Mouse (Mus musculus): Measurements from ENCODE around the gene Gm49321. TPM values are rescaled to one million over a fixed set of nuclear protein-coding genes. Genes with fewer than 3 reads are reported as not detected.

Gene Gm49321
- polyA plus RNA-seq, 1 experiment, result not detected

DNA sequence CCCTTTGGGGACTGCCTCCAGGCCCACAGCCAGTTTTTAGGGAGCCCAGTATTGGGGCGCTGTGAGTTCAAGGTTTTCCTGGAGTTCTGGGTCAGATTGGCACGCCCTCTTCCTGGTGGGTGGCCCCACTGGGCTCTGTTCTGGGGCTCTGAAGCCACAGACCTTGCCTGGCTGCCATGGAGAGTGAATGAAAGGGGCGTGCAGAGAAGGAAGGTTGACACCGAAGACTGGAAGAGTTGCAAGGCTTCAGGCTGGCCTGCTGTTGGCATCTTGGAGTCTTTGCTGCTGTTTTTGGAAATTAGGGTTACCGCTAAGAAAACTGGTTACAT is 60.6 kb downstream of the Gm49321 start:
- Histone ChIP-seq H3K4me1 (peaks cover 12% of the 10 kb centered on the region), H3K36me3 (replicated peaks; ENCODE audit: low read length) (no peaks in the 10 kb centered on the region), H3K27me3 (replicated peaks) (peaks cover 61% of the 10 kb centered on the region), H3K4me3 (replicated peaks) (peak overlapping the region; percentile 89), H3K9me3 (peaks cover 13% of the 10 kb centered on the region)
- TF ChIP-seq FLI1 (IDR thresholded peaks at IDR 0.05; ENCODE audit: low read length) (no peak), GATA1 (IDR thresholded peaks at IDR 0.05; ENCODE audit: borderline replicate concordance, low read length) (no peak)

DNA sequence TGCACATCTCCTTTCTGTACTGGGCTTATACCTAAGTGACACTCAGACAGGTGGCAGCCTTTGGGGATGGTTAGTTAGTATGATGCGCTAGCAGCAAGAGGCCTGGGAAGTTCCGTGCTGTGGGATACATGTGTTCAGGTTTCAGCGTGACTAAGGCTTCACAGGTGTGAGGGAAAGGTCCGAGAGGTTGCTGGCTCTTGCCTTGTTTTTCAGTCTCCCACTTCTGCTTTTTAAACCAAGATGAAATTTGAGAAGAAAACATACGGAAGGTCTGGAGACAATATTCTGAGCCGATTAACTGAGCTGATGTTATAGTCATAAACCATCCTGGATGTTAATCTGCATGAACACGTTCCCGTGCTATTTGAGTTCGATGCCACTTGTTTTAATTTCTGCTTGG is 65.0 kb downstream of the Gm49321 start:
- Histone ChIP-seq H3K4me3 (replicated peaks) (no peak overlapping the region), H3K9me3 (peaks cover 4% of the 10 kb centered on the region), H3K4me1 (peaks cover 9% of the 10 kb centered on the region), H3K36me3 (replicated peaks; ENCODE audit: low read length) (no peaks in the 10 kb centered on the region), H3K27me3 (replicated peaks) (peaks cover 38% of the 10 kb centered on the region)
- TF ChIP-seq FLI1 (IDR thresholded peaks at IDR 0.05; ENCODE audit: low read length) (no peak), GATA1 (IDR thresholded peaks at IDR 0.05; ENCODE audit: borderline replicate concordance, low read length) (no peak)

- Histone ChIP-seq H3K27me3 (replicated peaks) (peaks cover 21% of the 10 kb centered on the region), H3K4me3 (replicated peaks) (no peak overlapping the region), H3K9me3 (peaks cover 4% of the 10 kb centered on the region), H3K4me1 (peaks cover 17% of the 10 kb centered on the region), H3K36me3 (replicated peaks; ENCODE audit: low read length) (no peaks in the 10 kb centered on the region)
- TF ChIP-seq FLI1 (IDR thresholded peaks at IDR 0.05; ENCODE audit: low read length) (no peak), GATA1 (IDR thresholded peaks at IDR 0.05; ENCODE audit: borderline replicate concordance, low read length) (no peak)
These were observed 72.0 kb downstream of the Gm49321 start for GRCm38 (mm10) chr12:74009448-74009911.

- Histone ChIP-seq H3K36me3 (replicated peaks; ENCODE audit: low read length) (no peaks in the 10 kb centered on the region), H3K27me3 (replicated peaks) (peaks cover 21% of the 10 kb centered on the region), H3K4me1 (peaks cover 21% of the 10 kb centered on the region), H3K4me3 (replicated peaks) (no peak overlapping the region), H3K9me3 (no peaks in the 10 kb centered on the region)
- TF ChIP-seq GATA1 (IDR thresholded peaks at IDR 0.05; ENCODE audit: borderline replicate concordance, low read length) (no peak), FLI1 (IDR thresholded peaks at IDR 0.05; ENCODE audit: low read length) (no peak)
These were observed 76.3 kb downstream of the Gm49321 start for GRCm38 (mm10) chr12:74013739-74014138.

- peaks cover 12% of the 10 kb centered on the region for H3K4me1 ChIP-seq
- no peaks in the 10 kb centered on the region for H3K9me3 ChIP-seq
- H3K4me3 ChIP-seq (replicated peaks), result no peak overlapping the region
These were observed 77.4 kb downstream of the Gm49321 start for GRCm38 (mm10) chr12:74014739-74015270.

DNA sequence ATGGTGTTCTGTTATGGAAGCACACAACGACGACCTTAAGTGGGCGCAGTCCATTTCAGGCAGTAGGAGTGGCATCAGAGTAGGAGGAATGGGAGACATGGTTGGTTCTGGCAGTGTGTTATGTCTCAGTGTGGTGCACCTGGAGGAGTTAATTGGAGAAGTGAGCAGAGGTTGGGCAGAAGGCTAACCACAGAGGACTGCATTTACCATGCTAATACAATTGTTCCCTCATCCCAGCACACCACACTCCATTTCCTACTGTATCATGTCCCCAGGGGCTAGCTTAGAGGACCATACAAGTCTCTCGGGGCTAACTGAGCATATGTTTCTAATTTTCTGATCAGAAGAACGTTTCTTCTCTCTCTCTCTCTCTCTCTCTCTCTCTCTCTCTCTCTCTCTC is 78.0 kb downstream of the Gm49321 start:
- no peak overlapping the region for H3K4me3 ChIP-seq (replicated peaks)
- H3K9me3 ChIP-seq, result no peaks in the 10 kb centered on the region
- no peaks in the 10 kb centered on the region for H3K36me3 ChIP-seq (replicated peaks; ENCODE audit: low read length)
- no peak for TF ChIP-seq GATA1 (IDR thresholded peaks at IDR 0.05; ENCODE audit: borderline replicate concordance, low read length)
- no peak for TF ChIP-seq FLI1 (IDR thresholded peaks at IDR 0.05; ENCODE audit: low read length)
- H3K27me3 ChIP-seq (replicated peaks), result peaks cover 16% of the 10 kb centered on the region
- peaks cover 12% of the 10 kb centered on the region for H3K4me1 ChIP-seq

More at GRCm38 (mm10) chr12:74014739-74015270, 77.4 kb downstream of the Gm49321 start:
- peaks cover 19% of the 10 kb centered on the region for H3K27me3 ChIP-seq (replicated peaks)
- TF ChIP-seq GATA1 (IDR thresholded peaks at IDR 0.05; ENCODE audit: borderline replicate concordance, low read length) (no peak), FLI1 (IDR thresholded peaks at IDR 0.05; ENCODE audit: low read length) (no peak)
- H3K36me3 ChIP-seq (replicated peaks; ENCODE audit: low read length), result no peaks in the 10 kb centered on the region

Other genes starting within 250 kb of the Gm49321 start
- 1.3 and 2.8 TPM in 2 replicates for gene Hif1a, start 36.3 kb upstream of the Gm49321 start, polyA plus RNA-seq (2012; ENCODE audit: insufficient read depth, low replicate concordance)
- gene Snapc1, start 26.8 kb downstream of the Gm49321 start, polyA plus RNA-seq (2012; ENCODE audit: insufficient read depth, low replicate concordance), result 5.8 TPM in 1 of 2 replicates, not detected in the other
- gene Syt16, start 60.0 kb downstream of the Gm49321 start, polyA plus RNA-seq (2012; ENCODE audit: insufficient read depth, low replicate concordance), result 0.10 TPM in 1 of 2 replicates, not detected in the other

Data from megakaryocyte, embryonic 14.5 days (primary cell).